Mouse (Mus musculus): Measurements from ENCODE around the gene Nr1h4. TPM values are rescaled to one million over a fixed set of nuclear protein-coding genes. Genes with fewer than 3 reads are reported as not detected.

Gene Nr1h4
- total RNA-seq, 2 experiments from 2014 or later: 0.19 TPM; not detected in 1

GRCm38 (mm10) chr10:89482142-89482681 lies 51.2 kb downstream of the Nr1h4 start:
- DNase-seq (ENCODE audit: low spot score): no peak

GRCm38 (mm10) chr10:89481638-89482037 lies 51.7 kb downstream of the Nr1h4 start:
- DNase-seq (ENCODE audit: low spot score): no peak

DNA sequence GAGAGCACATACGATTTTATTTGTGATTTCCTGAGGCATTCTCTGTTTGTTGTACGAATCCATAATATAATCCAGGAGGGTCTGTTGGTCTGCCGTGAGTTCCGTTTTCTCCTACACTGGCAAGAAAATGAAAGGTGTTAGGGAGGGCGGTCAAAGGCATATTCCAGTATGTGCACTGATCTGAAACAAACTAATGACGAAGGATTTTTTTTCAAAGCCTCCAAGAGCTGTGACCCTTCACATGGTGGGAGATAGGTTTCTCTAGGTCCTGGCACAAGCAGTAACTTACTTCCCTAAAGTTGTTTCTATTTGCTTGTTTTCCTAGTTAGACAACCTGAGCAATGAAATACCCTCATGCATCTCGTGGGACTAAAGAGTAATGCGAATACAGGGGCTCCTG lies 54.6 kb downstream of the Nr1h4 start:
- DNase-seq (ENCODE audit: low spot score): no peak

DNA sequence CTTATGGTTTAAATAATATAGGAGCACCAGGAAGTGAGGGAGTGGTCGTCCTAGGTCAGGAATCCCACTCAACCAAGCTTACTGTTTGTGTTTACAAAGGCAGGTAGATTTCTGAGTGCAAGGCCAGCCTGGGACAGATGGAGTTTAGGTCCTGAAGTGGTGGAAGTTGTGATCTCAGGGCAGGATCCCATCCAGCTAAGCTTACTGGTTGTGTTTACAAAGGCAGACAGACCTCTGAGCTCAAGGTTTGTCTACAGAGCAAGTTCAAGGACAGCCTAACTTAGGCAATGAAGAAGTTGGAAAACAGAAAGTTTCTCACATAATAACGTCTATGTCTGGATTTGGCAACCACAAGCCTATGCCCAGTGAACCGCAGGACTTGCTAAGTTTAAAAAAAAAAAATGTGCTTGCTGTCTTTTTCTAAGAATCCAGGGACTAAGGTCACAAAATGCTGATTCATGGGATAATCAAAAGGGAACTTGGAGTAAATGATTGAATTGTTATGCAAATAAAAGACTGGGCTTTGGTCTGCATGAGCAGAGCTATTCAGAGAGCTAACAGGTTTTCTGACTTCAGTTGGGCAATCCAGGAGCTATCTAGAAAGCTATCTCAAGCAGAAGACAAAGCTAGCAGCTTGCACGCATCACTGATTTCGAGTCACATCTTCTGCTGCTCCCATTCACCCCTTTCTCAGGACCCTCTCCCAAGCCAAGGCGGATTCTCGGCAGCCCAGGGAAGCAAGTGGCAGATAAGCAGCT lies 62.6 kb downstream of the Nr1h4 start:
- DNase-seq (ENCODE audit: low spot score): no peak

GRCm38 (mm10) chr10:89464760-89465405 lies 68.5 kb downstream of the Nr1h4 start:
- DNase-seq (ENCODE audit: low spot score): no peak

DNA sequence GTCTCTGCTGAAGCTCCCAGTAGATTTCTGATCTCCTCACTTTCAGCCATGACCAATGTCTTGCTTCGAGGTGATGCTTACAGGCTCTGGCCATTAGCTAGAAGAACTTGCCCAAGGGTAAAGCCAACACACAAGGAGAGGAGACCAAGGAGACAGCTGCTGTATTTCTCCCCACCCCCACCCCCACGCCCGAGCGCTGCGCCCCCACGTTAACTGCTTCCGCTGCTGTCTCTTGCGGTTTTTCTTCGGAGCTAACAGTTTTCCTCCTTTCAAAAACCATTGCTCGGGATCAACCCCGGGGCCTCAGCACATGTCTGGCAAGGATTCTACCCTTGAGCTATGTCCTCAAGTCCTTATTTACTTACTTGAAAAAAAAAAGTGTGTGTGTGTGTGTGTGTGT lies 70.5 kb downstream of the Nr1h4 start:
- no peak for DNase-seq (ENCODE audit: low spot score)

- DNase-seq (ENCODE audit: low spot score): peak; percentile 81
Measured at GRCm38 (mm10) chr10:89461856-89462507, 71.4 kb downstream of the Nr1h4 start.

- DNase-seq (ENCODE audit: low spot score): no peak
Measured at GRCm38 (mm10) chr10:89460972-89461371, 72.4 kb downstream of the Nr1h4 start.

GRCm38 (mm10) chr10:89458770-89459169 lies 74.6 kb downstream of the Nr1h4 start:
- DNase-seq (ENCODE audit: low spot score): no peak

DNA sequence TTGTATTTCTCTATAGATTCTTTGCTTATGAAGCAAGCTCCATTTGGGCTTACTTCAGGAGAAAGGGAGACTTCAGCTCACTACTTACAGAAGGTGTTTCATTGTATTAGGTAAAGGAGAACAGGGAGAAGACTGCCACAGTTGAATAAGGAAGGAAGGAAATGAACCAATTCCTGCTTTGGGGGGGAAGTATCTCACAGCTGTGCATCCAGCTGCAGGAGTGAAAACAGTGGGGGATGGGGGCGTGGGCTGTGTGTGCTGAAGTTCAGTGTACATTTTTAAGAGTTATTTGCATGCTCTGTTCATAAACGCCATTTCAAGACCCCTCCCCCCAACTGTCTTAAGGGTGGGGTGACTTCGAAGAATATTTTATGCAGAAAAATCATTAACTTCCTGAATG lies 79.6 kb downstream of the Nr1h4 start:
- DNase-seq (ENCODE audit: low spot score): no peak

DNA sequence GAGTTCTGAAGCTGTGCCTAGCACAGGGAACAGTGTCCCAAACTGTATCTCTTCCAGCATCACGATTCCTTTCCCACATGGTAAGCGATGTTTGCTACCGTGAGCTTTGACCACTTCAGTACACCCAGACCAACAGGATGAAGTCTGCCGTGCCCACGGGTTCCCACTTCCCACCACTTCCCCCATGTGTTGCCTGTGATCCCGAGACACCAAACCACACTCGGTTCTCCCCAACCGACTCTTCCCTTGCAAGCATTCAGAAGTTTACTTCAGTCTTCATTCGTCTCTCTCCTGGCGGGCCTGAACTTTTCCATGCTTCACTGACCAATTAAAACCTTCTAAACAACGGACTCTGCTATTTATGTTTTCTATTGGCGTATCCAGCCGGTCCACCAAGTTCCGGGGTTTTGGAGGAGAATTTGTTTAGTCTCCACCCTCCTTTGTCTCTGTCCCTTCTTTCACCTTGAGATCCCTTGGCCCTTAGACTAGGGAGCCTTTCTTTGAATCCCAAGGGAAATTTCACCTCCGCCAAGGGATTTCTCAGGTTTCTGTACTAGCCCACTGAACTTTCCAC lies 80.2 kb downstream of the Nr1h4 start:
- DNase-seq (ENCODE audit: low spot score): no peak

DNA sequence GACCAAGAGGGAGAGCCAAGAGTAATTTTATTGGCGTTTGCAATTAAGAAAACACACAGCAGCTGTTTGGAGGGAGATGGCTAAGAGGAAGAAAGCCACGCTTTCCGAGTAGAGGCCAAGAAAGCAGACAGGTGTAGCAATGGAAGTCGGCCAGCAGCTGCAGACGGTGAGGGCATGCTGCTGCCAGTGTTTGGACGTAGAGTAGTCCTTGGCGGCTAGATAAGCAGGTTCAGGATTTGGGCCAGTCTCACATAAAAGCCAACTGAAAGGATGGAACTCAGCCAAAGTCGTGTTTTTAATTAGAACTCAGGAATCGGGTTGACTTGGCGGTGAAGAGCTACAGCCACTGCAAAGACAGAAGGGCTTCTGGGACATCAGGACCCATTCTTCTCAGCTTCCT lies 83.0 kb downstream of the Nr1h4 start:
- DNase-seq (ENCODE audit: low spot score): no peak

- DNase-seq (ENCODE audit: low spot score): no peak
Measured at GRCm38 (mm10) chr10:89444381-89444780, 89.0 kb downstream of the Nr1h4 start.

- peak; percentile 72 for DNase-seq (ENCODE audit: low spot score)
Measured at GRCm38 (mm10) chr10:89443623-89444151, 89.7 kb downstream of the Nr1h4 start, which contains the start of gene Gas2l3. Gene Gas2l3 (minus strand): TSS chr10:89443967.

DNA sequence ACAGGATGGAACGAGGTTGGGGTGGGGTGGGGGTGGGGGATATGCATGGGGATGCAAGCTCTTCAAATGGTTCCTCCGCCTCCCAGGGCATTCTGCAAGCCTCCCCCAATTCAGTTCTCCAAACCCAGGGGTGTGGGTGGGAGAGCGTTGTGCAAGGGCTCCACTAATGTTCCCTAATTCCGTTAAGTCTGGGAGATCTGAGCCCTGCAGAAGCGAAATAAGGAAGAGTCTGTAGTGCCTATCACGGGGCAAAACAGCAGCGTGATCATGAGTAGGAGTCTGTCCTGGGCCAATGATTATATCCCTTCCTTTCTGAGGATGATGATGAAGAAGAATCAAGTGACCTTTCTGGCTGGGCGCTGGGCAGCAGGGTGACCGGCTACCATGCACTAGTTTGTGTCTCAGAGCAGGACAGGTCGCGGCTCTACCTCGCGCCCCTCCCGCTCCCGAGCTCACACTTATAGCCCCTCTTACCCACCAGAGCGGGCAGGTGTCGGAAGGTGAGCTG lies 90.2 kb downstream of the Nr1h4 start:
- no peak for DNase-seq (ENCODE audit: low spot score)

DNA sequence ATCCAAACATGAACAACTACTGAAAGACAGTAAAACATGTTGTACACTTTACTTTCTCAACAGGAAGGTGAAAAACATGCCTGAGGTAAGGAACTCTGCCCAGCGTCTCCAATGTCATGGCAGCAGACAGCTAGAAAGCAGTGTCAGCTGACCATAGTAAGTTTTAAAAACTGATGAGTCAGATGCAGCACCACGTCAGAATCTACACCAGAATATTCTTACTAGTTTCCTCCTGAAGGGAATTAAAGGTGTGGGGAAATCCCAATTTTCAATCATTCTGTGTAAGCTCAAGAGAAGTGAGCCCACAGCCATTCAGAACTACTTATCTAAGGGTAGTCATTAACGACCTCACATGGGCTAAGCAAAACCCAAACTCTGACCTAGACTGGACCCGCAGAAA lies 90.7 kb downstream of the Nr1h4 start:
- no peak for DNase-seq (ENCODE audit: low spot score)

GRCm38 (mm10) chr10:89441961-89442360 lies 91.4 kb downstream of the Nr1h4 start:
- DNase-seq (ENCODE audit: low spot score): no peak

DNA sequence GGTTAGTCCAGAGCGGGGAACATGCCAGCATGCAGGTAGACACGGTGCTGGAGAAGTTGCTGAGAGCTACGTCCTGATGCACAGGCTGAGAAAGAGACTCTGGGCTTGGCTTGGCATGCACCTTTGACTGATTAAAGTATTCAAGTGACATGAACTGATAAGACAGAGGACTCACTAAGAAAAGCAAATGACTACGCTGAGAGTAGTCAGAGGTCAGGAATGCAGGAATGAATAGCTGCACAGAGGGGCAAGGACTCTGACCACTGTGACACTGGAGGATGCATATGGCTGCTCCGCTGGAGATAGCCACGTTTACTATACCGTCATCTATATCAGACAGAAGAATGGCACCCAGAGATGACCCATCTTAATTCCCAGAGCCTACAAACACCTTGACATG lies 94.0 kb downstream of the Nr1h4 start:
- no peak for DNase-seq (ENCODE audit: low spot score)

DNA sequence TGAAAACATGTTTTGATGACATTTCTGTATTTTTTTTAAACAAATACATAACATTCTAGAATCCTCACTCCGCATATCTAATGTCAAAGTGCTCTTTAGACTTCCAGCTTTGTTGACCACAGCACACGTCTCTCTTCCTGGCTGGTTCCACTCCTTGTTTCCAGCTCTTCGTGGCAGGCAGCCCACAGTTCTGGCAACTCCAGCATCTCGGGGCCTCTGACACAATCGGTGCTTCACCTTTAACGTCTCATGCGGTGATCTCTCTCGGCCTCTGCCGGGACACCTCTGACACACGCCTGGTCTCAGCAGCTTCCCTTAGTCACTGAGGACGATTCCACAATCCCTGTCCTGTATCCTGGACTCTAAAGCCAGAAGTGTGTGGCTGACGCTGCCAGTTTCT lies 95.4 kb downstream of the Nr1h4 start:
- no peak for DNase-seq (ENCODE audit: low spot score)

- DNase-seq (ENCODE audit: low spot score): no peak
Measured at GRCm38 (mm10) chr10:89437472-89437871, 95.9 kb downstream of the Nr1h4 start.

GRCm38 (mm10) chr10:89435920-89436319 lies 97.5 kb downstream of the Nr1h4 start:
- no peak for DNase-seq (ENCODE audit: low spot score)
